Mouse (Mus musculus): ENCODE measurements around the gene Znfx1. TPM values are rescaled to one million over a fixed set of nuclear protein-coding genes. Genes with fewer than 3 reads are reported as not detected.
"Not testable (repeated sequence)": the region's sequence is repeated elsewhere in the genome, so short reads cannot be mapped to it uniquely, and the experiment has no call there.

The Znfx1 gene
- total RNA-seq, 2 experiments from 2014 or later: 19.3 to 21.6 TPM

- no peak for DNase-seq
Measured at GRCm38 (mm10) chr2:167048698-167049358, 14.0 kb downstream of the Znfx1 start.

GRCm38 (mm10) chr2:167048223-167048622 is 14.6 kb downstream of the Znfx1 start:
- DNase-seq: no peak

- DNase-seq: no peak
Measured at GRCm38 (mm10) chr2:167043400-167044121, 19.3 kb downstream of the Znfx1 start.

- DNase-seq: no peak
Measured at GRCm38 (mm10) chr2:167039386-167039785, 23.4 kb downstream of the Znfx1 start.

GRCm38 (mm10) chr2:167038716-167039115 is 24.1 kb downstream of the Znfx1 start:
- no peak for DNase-seq

- no peak for DNase-seq
Measured at GRCm38 (mm10) chr2:167038297-167038696, 24.5 kb downstream of the Znfx1 start.

GRCm38 (mm10) chr2:167037710-167038109 is 25.1 kb downstream of the Znfx1 start:
- no peak for DNase-seq

GRCm38 (mm10) chr2:167030507-167030906 is 32.3 kb downstream of the Znfx1 start:
- no peak for DNase-seq

GRCm38 (mm10) chr2:167028553-167028952 is 34.3 kb downstream of the Znfx1 start:
- no peak for DNase-seq

- no peak for DNase-seq
Measured at GRCm38 (mm10) chr2:167019396-167019795, 43.4 kb downstream of the Znfx1 start.

GRCm38 (mm10) chr2:167015382-167015718 is 47.5 kb downstream of the Znfx1 start:
- DNase-seq: no peak

GRCm38 (mm10) chr2:167014702-167015381 is 48.0 kb downstream of the Znfx1 start, which contains the start of gene Ddx27:
Ddx27 (plus strand) TSS chr2:167015193.
- peak; percentile 87 for DNase-seq

- DNase-seq: no peak
Measured at GRCm38 (mm10) chr2:167010546-167010945, 52.3 kb downstream of the Znfx1 start.

GRCm38 (mm10) chr2:167009483-167009882 is 53.3 kb downstream of the Znfx1 start:
- DNase-seq: no peak

GRCm38 (mm10) chr2:167007565-167007964 is 55.2 kb downstream of the Znfx1 start:
- not testable (repeated sequence) for DNase-seq

GRCm38 (mm10) chr2:167007001-167007491 is 55.8 kb downstream of the Znfx1 start:
- no peak for DNase-seq

- DNase-seq: no peak
Measured at GRCm38 (mm10) chr2:167006355-167006754, 56.5 kb downstream of the Znfx1 start.

GRCm38 (mm10) chr2:167004099-167004854 is 58.5 kb downstream of the Znfx1 start:
- DNase-seq: peak; percentile 28

GRCm38 (mm10) chr2:167001486-167001885 is 61.3 kb downstream of the Znfx1 start:
- DNase-seq: no peak

- DNase-seq: no peak
Measured at GRCm38 (mm10) chr2:166996533-166996894, 66.3 kb downstream of the Znfx1 start.

- DNase-seq: peak; percentile 96
Measured at GRCm38 (mm10) chr2:166995796-166996532, 66.9 kb downstream of the Znfx1 start, which contains the start of gene Stau1. Stau1 (minus strand) TSS chr2:166996299.

All from gastrocnemius, postnatal 25 days (tissue).